Mouse (Mus musculus) retina, postnatal 7 days (tissue): Measurements from ENCODE around the gene Slc12a7.

ENCODE experiments used
- DNase-seq: peaks from one replicate; pipeline ENCODE4 v3.0.0-alpha.2; 2012; ENCODE audit warnings: low read depth, low spot score

Gene Slc12a7

GRCm38 (mm10) chr13:73818921-73819320, 86.0 kb downstream of the Slc12a7 start:
- no peak for DNase-seq

GRCm38 (mm10) chr13:73821251-73821650, 88.4 kb downstream of the Slc12a7 start:
- DNase-seq: no peak

GRCm38 (mm10) chr13:73822187-73822800, 89.4 kb downstream of the Slc12a7 start:
- DNase-seq: no peak

GRCm38 (mm10) chr13:73823711-73824110, 90.8 kb downstream of the Slc12a7 start:
- DNase-seq: no peak

- DNase-seq: no peak
Observed at GRCm38 (mm10) chr13:73827243-73827642, 94.3 kb downstream of the Slc12a7 start.

GRCm38 (mm10) chr13:73831486-73831885, 98.6 kb downstream of the Slc12a7 start:
- DNase-seq: no peak

GRCm38 (mm10) chr13:73833809-73834208, 100.9 kb downstream of the Slc12a7 start:
- no peak for DNase-seq

GRCm38 (mm10) chr13:73835791-73836190, 102.9 kb downstream of the Slc12a7 start:
- no peak for DNase-seq

- DNase-seq: no peak
Observed at GRCm38 (mm10) chr13:73836491-73836890, 103.6 kb downstream of the Slc12a7 start.

- no peak for DNase-seq
Observed at GRCm38 (mm10) chr13:73837708-73838107, 104.8 kb downstream of the Slc12a7 start.

- DNase-seq: no peak
Observed at GRCm38 (mm10) chr13:73839137-73839548, 106.2 kb downstream of the Slc12a7 start.

GRCm38 (mm10) chr13:73839740-73840139, 106.8 kb downstream of the Slc12a7 start:
- no peak for DNase-seq

GRCm38 (mm10) chr13:73842696-73843095, 109.8 kb downstream of the Slc12a7 start:
- no peak for DNase-seq

GRCm38 (mm10) chr13:73846589-73847464, 113.9 kb downstream of the Slc12a7 start:
- DNase-seq: no peak

- peak; percentile 62 for DNase-seq
Observed at GRCm38 (mm10) chr13:73847465-73847836, 114.6 kb downstream of the Slc12a7 start, which contains the start of gene Nkd2. Gene Nkd2, minus strand, starts transcription at chr13:73847631.
